Mouse (Mus musculus) liver, postnatal 0 days (tissue): ENCODE measurements around the gene Fgf11.

Source experiments
- CTCF ChIP-seq: sonication (generic); IDR thresholded peaks from 2 replicates; pipeline ENCODE4 v1.5.1; 2016; ENCODE audit warnings: antibody characterized with exemption, low read depth
- EP300 ChIP-seq: IDR thresholded peaks from 2 replicates; pipeline ENCODE4 v1.6.1; 2016; ENCODE audit warnings: antibody characterized with exemption, low read depth, mild to moderate bottlenecking

- TF ChIP-seq EP300: no peak
- no peak for TF ChIP-seq CTCF
Measured at GRCm38 (mm10) chr11:69835966-69836335, 34.3 kb upstream of the Fgf11 start.
